Mouse (Mus musculus): Measurements from ENCODE around the gene Dnm3.

The Dnm3 gene

GRCm38 (mm10) chr1:161951009-161951779 lies 526.6 kb downstream of the Dnm3 start:
- no peak for DNase-seq (ENCODE audit: low spot score in 2 of 2)

DNA sequence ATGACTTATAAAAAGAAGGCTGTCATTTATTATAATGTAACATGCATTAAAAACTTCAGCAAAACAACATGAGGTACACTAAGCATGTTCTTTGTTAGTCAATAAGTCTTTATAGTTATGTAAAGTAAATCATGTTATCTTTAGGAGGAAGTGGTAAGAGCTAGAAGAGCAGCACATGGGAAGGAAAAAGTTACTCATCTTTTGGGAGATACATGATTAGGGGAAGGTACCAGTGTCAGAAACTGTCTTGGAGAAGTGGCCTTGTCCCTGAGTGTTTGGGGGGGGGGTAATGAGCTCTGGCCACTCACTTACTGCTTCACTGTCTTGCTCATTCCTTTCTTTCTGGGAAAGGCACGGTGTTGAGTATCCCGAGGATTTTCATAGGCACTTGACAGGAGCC lies 535.8 kb downstream of the Dnm3 start:
- no peak for DNase-seq (ENCODE audit: low spot score in 2 of 2)

Measured in urinary bladder, postnatal 4 days (tissue).